Mouse (Mus musculus): ENCODE measurements at regions not wholly inside any gene's neighbourhood (a gene's known extent, or its start where the extent isn't known, plus 50 kb on each side); places are given as distances from the start of the nearest gene placed in this dataset.

GRCm38 (mm10) chr13:107672166-107672565, 372.1 kb upstream of the Smim15 start:
- no peak for ATAC-seq (ENCODE audit: low FRiP score, low TSS enrichment)
- no peak overlapping the region for H3K4me3 ChIP-seq (ENCODE audit: low read length)
- H3K4me1 ChIP-seq (ENCODE audit: insufficient read depth, low read length) = peaks cover 16% of the 10 kb centered on the region
- H3K9me3 ChIP-seq (ENCODE audit: low read length) = no peaks in the 10 kb centered on the region
- no peaks in the 10 kb centered on the region for H3K36me3 ChIP-seq (ENCODE audit: insufficient read depth, low read length)
- H3K27ac ChIP-seq (ENCODE audit: low read length) = no peak overlapping the region
- 76% methylated on average over 5 of the region's 5 CpGs for WGBS
- no peak overlapping the region for H3K4me2 ChIP-seq (replicated peaks; ENCODE audit: low read depth, low read length)
- H3K27me3 ChIP-seq (ENCODE audit: insufficient read depth, low read length) = no peaks in the 10 kb centered on the region
- no peak overlapping the region for H3K9ac ChIP-seq (replicated peaks; ENCODE audit: low read length)

DNA sequence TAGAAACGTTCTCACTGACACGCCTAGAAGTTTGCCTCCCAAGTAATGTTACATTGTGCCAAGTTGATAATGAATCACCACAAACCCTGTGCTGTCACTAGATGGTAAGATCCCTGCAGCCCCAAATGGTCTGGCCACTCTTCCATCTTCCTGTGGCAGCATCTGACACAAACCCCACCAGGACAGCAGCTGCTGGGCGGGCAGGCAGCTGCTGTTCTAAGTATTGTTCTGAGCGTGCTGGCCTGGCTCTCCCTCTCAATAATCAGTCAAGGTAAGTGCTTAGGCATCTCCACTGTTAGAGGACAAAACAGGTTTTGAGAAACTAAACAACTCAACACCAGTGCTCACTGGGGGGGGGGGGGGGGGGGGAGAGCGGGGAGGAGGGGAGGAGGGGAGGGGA, 375.7 kb upstream of the Smim15 start:
- H3K9ac ChIP-seq (replicated peaks; ENCODE audit: low read length) = no peak overlapping the region
- 76% methylated on average over 4 of the region's 5 CpGs for WGBS

DNA sequence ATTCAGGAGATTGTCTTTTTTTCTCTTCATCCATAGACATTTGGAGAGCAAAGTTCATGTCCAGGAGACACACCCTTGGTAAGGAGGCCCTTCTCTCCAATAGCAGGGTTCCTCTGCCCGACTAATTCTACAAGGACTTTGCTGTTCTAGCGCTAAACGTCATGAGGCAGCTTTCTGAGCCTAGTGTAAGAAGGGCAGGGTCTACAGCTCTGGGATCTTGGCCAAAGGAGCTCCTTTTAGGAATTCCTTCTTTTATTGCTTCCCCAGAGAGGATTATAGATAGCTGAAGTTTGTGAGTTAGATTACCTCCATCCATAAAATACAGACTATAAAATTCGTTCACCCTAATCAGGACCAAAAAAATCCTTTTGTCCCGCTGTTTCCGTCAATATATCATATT, 378.5 kb upstream of the Smim15 start:
- H3K4me1 ChIP-seq (ENCODE audit: insufficient read depth, low read length) = no peaks in the 10 kb centered on the region
- no peak overlapping the region for H3K4me2 ChIP-seq (replicated peaks; ENCODE audit: low read depth, low read length)
- no peak for ATAC-seq (ENCODE audit: low FRiP score, low TSS enrichment)
- 57% methylated on average over 6 of the region's 6 CpGs for WGBS
- 0 out of 2 replicates have a peak, but pooled peaks cover 3% of the 10 kb centered on the region for H3K27me3 ChIP-seq (ENCODE audit: insufficient read depth, low read length)
- no peak overlapping the region for H3K4me3 ChIP-seq (ENCODE audit: low read length)
- H3K27ac ChIP-seq (ENCODE audit: low read length) = no peak overlapping the region
- H3K9me3 ChIP-seq (ENCODE audit: low read length) = no peaks in the 10 kb centered on the region
- H3K9ac ChIP-seq (replicated peaks; ENCODE audit: low read length) = no peak overlapping the region
- no peaks in the 10 kb centered on the region for H3K36me3 ChIP-seq (ENCODE audit: insufficient read depth, low read length)

More for the DNA sequence above, 375.7 kb upstream of the Smim15 start:
- Histone ChIP-seq H3K4me3 (ENCODE audit: low read length) (no peak overlapping the region), H3K27ac (ENCODE audit: low read length) (no peak overlapping the region), H3K4me1 (ENCODE audit: insufficient read depth, low read length) (no peaks in the 10 kb centered on the region), H3K4me2 (replicated peaks; ENCODE audit: low read depth, low read length) (no peak overlapping the region), H3K9me3 (ENCODE audit: low read length) (no peaks in the 10 kb centered on the region), H3K27me3 (ENCODE audit: insufficient read depth, low read length) (0 out of 2 replicates have a peak, but pooled peaks cover 3% of the 10 kb centered on the region), H3K36me3 (ENCODE audit: insufficient read depth, low read length) (no peaks in the 10 kb centered on the region)
- ATAC-seq (ENCODE audit: low FRiP score, low TSS enrichment) = no peak

- 0 out of 2 replicates have a peak, but pooled peaks cover 3% of the 10 kb centered on the region for H3K27me3 ChIP-seq (ENCODE audit: insufficient read depth, low read length)
- no peak for ATAC-seq (ENCODE audit: low FRiP score, low TSS enrichment)
- H3K4me3 ChIP-seq (ENCODE audit: low read length) = no peak overlapping the region
- no peak overlapping the region for H3K9ac ChIP-seq (replicated peaks; ENCODE audit: low read length)
- H3K36me3 ChIP-seq (ENCODE audit: insufficient read depth, low read length) = no peaks in the 10 kb centered on the region
- no peak overlapping the region for H3K27ac ChIP-seq (ENCODE audit: low read length)
- H3K4me2 ChIP-seq (replicated peaks; ENCODE audit: low read depth, low read length) = no peak overlapping the region
- H3K9me3 ChIP-seq (ENCODE audit: low read length) = no peaks in the 10 kb centered on the region
- H3K4me1 ChIP-seq (ENCODE audit: insufficient read depth, low read length) = no peaks in the 10 kb centered on the region
- WGBS = 60% methylated on average over 8 of the region's 8 CpGs
Observed at GRCm38 (mm10) chr13:107664197-107664596, 380.0 kb upstream of the Smim15 start.

DNA sequence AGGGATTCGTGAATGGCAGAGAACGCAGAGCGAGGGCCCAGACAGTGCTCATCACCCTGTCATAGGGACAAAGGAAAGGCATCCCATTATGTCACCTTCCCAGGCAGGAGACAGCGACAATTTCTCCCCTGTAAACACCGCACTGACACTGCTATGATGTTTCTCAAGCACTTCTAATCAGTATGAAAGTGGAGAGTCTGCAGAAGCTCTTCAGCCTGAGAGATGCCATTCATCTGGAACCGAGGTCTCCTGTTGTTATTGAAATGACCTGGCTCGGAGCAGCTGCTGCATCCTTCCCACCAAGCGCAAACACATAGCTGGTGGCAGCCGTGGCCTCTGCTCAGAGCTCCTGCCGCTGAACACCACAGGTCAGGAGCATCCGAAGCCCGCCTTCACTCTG, 380.5 kb upstream of the Smim15 start:
- no peak overlapping the region for H3K27ac ChIP-seq (ENCODE audit: low read length)
- 47% methylated on average over 12 of the region's 12 CpGs for WGBS
- no peak for ATAC-seq (ENCODE audit: low FRiP score, low TSS enrichment)
- no peaks in the 10 kb centered on the region for H3K9me3 ChIP-seq (ENCODE audit: low read length)
- H3K36me3 ChIP-seq (ENCODE audit: insufficient read depth, low read length) = no peaks in the 10 kb centered on the region
- no peaks in the 10 kb centered on the region for H3K4me1 ChIP-seq (ENCODE audit: insufficient read depth, low read length)
- 0 out of 2 replicates have a peak, but pooled peaks cover 3% of the 10 kb centered on the region for H3K27me3 ChIP-seq (ENCODE audit: insufficient read depth, low read length)
- H3K9ac ChIP-seq (replicated peaks; ENCODE audit: low read length) = 0 out of 2 replicates have a peak overlapping the region, but pooled peaks have one; percentile 20
- H3K4me2 ChIP-seq (replicated peaks; ENCODE audit: low read depth, low read length) = no peak overlapping the region
- no peak overlapping the region for H3K4me3 ChIP-seq (ENCODE audit: low read length)

DNA sequence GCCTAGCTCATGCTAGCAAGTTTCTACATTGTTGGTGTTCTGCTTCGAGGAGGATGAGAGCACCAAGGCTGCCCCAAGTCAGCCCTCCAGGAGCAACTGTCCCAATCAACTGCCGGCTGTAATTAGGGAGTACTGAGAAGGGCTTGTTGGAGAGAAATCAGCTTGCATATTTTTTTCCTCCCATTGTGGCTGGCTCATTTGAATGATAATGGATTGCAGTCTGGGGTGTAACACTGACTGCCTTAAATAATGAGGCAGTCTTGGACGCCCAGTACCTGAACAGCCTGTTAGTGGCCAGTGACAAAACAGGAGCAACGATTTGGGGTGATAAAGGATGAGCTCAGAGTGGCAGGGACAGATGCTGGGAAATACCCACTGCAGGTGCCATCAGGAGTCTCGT, 382.8 kb upstream of the Smim15 start:
- Histone ChIP-seq H3K36me3 (ENCODE audit: insufficient read depth, low read length) (no peaks in the 10 kb centered on the region), H3K4me3 (ENCODE audit: low read length) (no peak overlapping the region), H3K27me3 (ENCODE audit: insufficient read depth, low read length) (0 out of 2 replicates have a peak, but pooled peaks cover 3% of the 10 kb centered on the region), H3K4me1 (ENCODE audit: insufficient read depth, low read length) (no peaks in the 10 kb centered on the region), H3K9me3 (ENCODE audit: low read length) (no peaks in the 10 kb centered on the region), H3K9ac (replicated peaks; ENCODE audit: low read length) (no peak overlapping the region), H3K4me2 (replicated peaks; ENCODE audit: low read depth, low read length) (no peak overlapping the region), H3K27ac (ENCODE audit: low read length) (no peak overlapping the region)
- no peak for ATAC-seq (ENCODE audit: low FRiP score, low TSS enrichment)
- WGBS = 30% methylated on average over 5 of the region's 5 CpGs

DNA sequence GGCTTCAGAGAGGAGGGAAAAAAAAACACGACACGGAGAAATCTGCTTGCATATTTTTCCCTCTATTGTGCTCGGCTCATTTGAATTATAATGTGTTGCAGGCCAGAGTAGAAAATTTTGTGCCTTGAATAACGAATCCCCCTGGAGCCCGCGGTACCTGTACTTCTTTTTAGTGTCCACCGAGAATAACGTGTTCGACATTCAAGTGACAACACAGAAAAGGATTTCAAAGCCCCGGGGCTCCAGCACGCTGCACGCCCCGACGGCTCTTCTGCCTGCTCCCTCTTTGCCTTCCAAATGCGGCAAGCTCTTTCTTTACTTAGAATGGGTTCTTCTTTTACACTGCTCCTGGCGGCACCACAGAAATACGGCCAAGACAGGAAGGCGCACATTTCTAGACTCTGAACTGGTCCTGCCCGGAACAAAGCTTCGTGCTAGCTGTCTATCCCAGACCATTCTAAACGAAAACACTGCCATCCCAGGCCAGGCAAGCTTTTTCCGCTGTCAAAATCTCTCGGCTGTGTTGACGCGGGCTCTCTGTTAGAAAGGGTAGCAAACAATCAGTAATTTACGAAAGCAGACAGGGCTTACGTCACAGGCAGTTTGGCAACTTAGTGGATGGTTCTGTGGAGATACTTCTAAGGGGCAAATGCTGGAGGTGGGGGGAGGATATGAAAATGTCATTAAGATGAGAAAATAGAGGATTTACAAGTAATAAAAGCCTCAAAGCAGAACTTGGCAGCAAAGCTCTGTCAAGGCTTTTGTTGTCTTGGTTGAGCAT, 398.2 kb upstream of the Smim15 start:
- Histone ChIP-seq H3K4me2 (replicated peaks; ENCODE audit: low read depth, low read length) (peak overlapping the region; percentile 62), H3K4me3 (ENCODE audit: low read length) (peak overlapping the region; percentile 43), H3K9ac (replicated peaks; ENCODE audit: low read length) (peak overlapping the region; percentile 57), H3K4me1 (ENCODE audit: insufficient read depth, low read length) (peaks cover 12% of the 10 kb centered on the region), H3K36me3 (ENCODE audit: insufficient read depth, low read length) (no peaks in the 10 kb centered on the region), H3K9me3 (ENCODE audit: low read length) (no peaks in the 10 kb centered on the region), H3K27ac (ENCODE audit: low read length) (no peak overlapping the region), H3K27me3 (ENCODE audit: insufficient read depth, low read length) (peaks cover 12% of the 10 kb centered on the region)
- ATAC-seq (ENCODE audit: low FRiP score, low TSS enrichment) = 0 out of 2 replicates have a peak, but pooled peaks have one; percentile 26
- WGBS = 6% methylated on average over 27 of the region's 27 CpGs

DNA sequence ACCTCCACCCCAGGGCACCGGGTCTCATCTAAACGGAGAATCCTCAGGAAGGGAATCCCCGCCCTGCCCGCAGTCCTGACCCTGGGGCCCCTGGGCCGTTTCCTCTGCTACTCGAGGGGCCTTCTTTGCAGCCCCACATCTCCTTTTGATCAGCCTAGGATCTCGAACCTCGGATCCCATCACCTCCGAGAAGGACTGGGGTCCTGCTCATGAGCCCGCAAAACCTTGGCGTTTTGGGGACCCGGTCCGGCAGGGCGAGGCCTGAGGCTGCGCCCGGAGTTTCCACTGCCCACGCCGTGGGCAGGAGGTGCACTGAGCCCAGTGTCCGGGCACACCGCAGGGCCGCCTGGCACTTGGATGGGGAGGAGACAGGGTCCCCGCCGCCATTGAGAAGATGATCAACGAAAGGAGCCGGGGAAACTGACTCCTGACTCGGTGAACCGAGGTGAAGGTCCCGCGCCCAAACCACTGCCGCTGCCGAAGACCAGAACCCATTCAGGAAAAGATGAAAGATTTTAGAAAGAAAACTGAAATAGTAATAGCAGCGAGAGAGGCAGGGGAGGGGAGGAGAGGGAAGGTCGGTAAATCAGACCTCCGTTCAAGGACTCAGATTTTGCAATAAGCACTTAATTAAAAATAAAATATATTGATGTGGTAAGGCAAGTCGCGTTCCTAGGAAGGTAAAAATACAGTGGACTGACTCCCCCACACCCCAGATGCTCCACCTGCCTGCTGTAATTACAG, 399.0 kb upstream of the Smim15 start:
- WGBS = 4% methylated on average over 36 of the region's 36 CpGs
- Histone ChIP-seq H3K4me2 (replicated peaks; ENCODE audit: low read depth, low read length) (peak overlapping the region; percentile 62), H3K27me3 (ENCODE audit: insufficient read depth, low read length) (peaks cover 12% of the 10 kb centered on the region), H3K9ac (replicated peaks; ENCODE audit: low read length) (peak overlapping the region; percentile 57), H3K4me3 (ENCODE audit: low read length) (peak overlapping the region; percentile 43), H3K27ac (ENCODE audit: low read length) (no peak overlapping the region), H3K4me1 (ENCODE audit: insufficient read depth, low read length) (peaks cover 14% of the 10 kb centered on the region), H3K36me3 (ENCODE audit: insufficient read depth, low read length) (no peaks in the 10 kb centered on the region), H3K9me3 (ENCODE audit: low read length) (no peaks in the 10 kb centered on the region)
- ATAC-seq (ENCODE audit: low FRiP score, low TSS enrichment) = 0 out of 2 replicates have a peak, but pooled peaks have one; percentile 14

GRCm38 (mm10) chr13:107644705-107645104, 399.5 kb upstream of the Smim15 start:
- no peak; the same call in 1 of the 2 replicates for ATAC-seq (ENCODE audit: low FRiP score, low TSS enrichment)
- Histone ChIP-seq H3K4me3 (ENCODE audit: low read length) (peak overlapping the region; percentile 43), H3K36me3 (ENCODE audit: insufficient read depth, low read length) (no peaks in the 10 kb centered on the region), H3K9ac (replicated peaks; ENCODE audit: low read length) (peak overlapping the region; percentile 57; the same call in 1 of the 2 replicates), H3K27ac (ENCODE audit: low read length) (no peak overlapping the region), H3K4me2 (replicated peaks; ENCODE audit: low read depth, low read length) (peak overlapping the region; percentile 62), H3K4me1 (ENCODE audit: insufficient read depth, low read length) (peaks cover 16% of the 10 kb centered on the region), H3K9me3 (ENCODE audit: low read length) (no peaks in the 10 kb centered on the region), H3K27me3 (ENCODE audit: insufficient read depth, low read length) (peaks cover 12% of the 10 kb centered on the region)
- WGBS = 31% methylated on average over 12 of the region's 12 CpGs

All from kidney, embryonic 16.5 days (tissue).